Mouse (Mus musculus) MEL (cell line): ENCODE results near the gene Icos. TPM values are rescaled to one million over a fixed set of nuclear protein-coding genes. Genes with fewer than 3 reads are reported as not detected.

Experiments used
- DNase-seq: peaks from one replicate; pipeline ENCODE4 v3.0.0; 2011; ENCODE audit warnings: low read depth, low spot score
- H3K27ac ChIP-seq: 2 replicates; pipeline ENCODE4 v1.5.1; 2012; ENCODE audit warnings: low read depth, mild to moderate bottlenecking, control low read depth, low read length, moderate library complexity; ENCODE audit not compliant: control insufficient read depth
- H3K27me3 ChIP-seq, 2 experiments: fragments of 150-350 bp in 1 of 2; sonication (generic) in 1 of 2; 2 replicates each; pipeline ENCODE4 v1.6.1; 2012; ENCODE audit warnings: low read length in 2 of 2, mild to moderate bottlenecking in 2 of 2, improper control_type of control experiment in 1 of 2, moderate library complexity in 1 of 2; ENCODE audit not compliant: insufficient read depth in 2 of 2, control insufficient read depth in 1 of 2
- H3K36me3 ChIP-seq, 2 experiments: 2 replicates each; pipeline ENCODE4 v1.6.1; 2012 to 2014; ENCODE audit warnings: low read length in 2 of 2, improper control_type of control experiment in 1 of 2, inconsistent platforms in 1 of 2, mild to moderate bottlenecking in 1 of 2; ENCODE audit not compliant: insufficient read depth in 2 of 2, control insufficient read depth in 1 of 2
- H3K4me1 ChIP-seq, 2 experiments: fragments of 150-350 bp in 1 of 2; sonication (generic) in 1 of 2; 2 replicates each; pipeline ENCODE4 v1.6.1; 2012; ENCODE audit warnings: low read length in 2 of 2, improper control_type of control experiment in 1 of 2, mild to moderate bottlenecking in 1 of 2; ENCODE audit not compliant: insufficient read depth in 2 of 2, control insufficient read depth in 1 of 2
- H3K4me3 ChIP-seq, 2 experiments: fragments of 150-350 bp in 1 of 2; sonication (generic) in 1 of 2; 2 replicates each; pipeline ENCODE4 v1.5.1; 2012; ENCODE audit warnings: low read depth in 2 of 2, low read length in 2 of 2, mild to moderate bottlenecking in 2 of 2, moderate library complexity in 2 of 2, control low read depth in 1 of 2, improper control_type of control experiment in 1 of 2; ENCODE audit not compliant: control insufficient read depth in 1 of 2, insufficient read depth in 1 of 2
- H3K79me2 ChIP-seq: 2 replicates; pipeline ENCODE4 v1.6.1; 2012; ENCODE audit warnings: mild to moderate bottlenecking, low read length, moderate library complexity; ENCODE audit not compliant: control insufficient read depth, poor library complexity, insufficient read depth
- H3K9ac ChIP-seq: 2 replicates; pipeline ENCODE4 v1.6.1; 2012; ENCODE audit warnings: low read depth, mild to moderate bottlenecking, control low read depth, low read length, moderate library complexity; ENCODE audit not compliant: control insufficient read depth, poor library complexity, severe bottlenecking
- H3K9me3 ChIP-seq: fragments of 150-350 bp; sonication (generic); replicated peaks from 2 replicates; pipeline ENCODE4 v1.6.1; 2012; ENCODE audit warnings: mild to moderate bottlenecking, low read length, improper control_type of control experiment, moderate library complexity; ENCODE audit not compliant: insufficient read depth
- BHLHE40 ChIP-seq: IDR thresholded peaks from 2 replicates; pipeline ENCODE4 v1.6.1; 2012; ENCODE audit warnings: low read depth, mild to moderate bottlenecking, inconsistent platforms, low read length, improper control_type of control experiment, borderline replicate concordance
- E2F4 ChIP-seq: IDR thresholded peaks from 2 replicates; pipeline ENCODE4 v1.6.1; 2011; ENCODE audit warnings: low read depth, low read length, improper control_type of control experiment, borderline replicate concordance
- ELF1 ChIP-seq: IDR thresholded peaks from 2 replicates; pipeline ENCODE4 v1.6.1; 2014; ENCODE audit warnings: low read depth, mild to moderate bottlenecking, inconsistent platforms, low read length, improper control_type of control experiment, moderate library complexity
- ETS1 ChIP-seq: IDR thresholded peaks from 2 replicates; pipeline ENCODE4 v1.6.1; 2012; ENCODE audit warnings: low read depth, mild to moderate bottlenecking, inconsistent platforms, low read length, improper control_type of control experiment, moderate library complexity
- HCFC1 ChIP-seq: IDR thresholded peaks from 2 replicates; pipeline ENCODE4 v1.6.1; 2012; ENCODE audit warnings: low read depth, mild to moderate bottlenecking, inconsistent platforms, low read length, improper control_type of control experiment, moderate library complexity
- MAFK ChIP-seq: IDR thresholded peaks from 2 replicates; pipeline ENCODE4 v1.6.1; 2011; ENCODE audit warnings: low read depth, mild to moderate bottlenecking, low read length, improper control_type of control experiment, borderline replicate concordance
- MAX ChIP-seq: IDR thresholded peaks from 2 replicates; pipeline ENCODE4 v1.6.1; 2011; ENCODE audit warnings: low read length, improper control_type of control experiment
- MEF2A ChIP-seq: IDR thresholded peaks from 2 replicates; pipeline ENCODE4 v1.6.1; 2014; ENCODE audit warnings: low read depth, mild to moderate bottlenecking, inconsistent platforms, low read length, improper control_type of control experiment; ENCODE audit not compliant: poor library complexity, insufficient replicate concordance, severe bottlenecking; ENCODE audit errors: extremely low read depth
- MYC ChIP-seq: IDR thresholded peaks from 2 replicates; pipeline ENCODE4 v1.6.1; 2011; ENCODE audit warnings: low read depth, mild to moderate bottlenecking, low read length, improper control_type of control experiment, moderate library complexity
- POLR2A ChIP-seq, 2 experiments: IDR thresholded peaks; 2 replicates each; pipeline ENCODE4 v1.6.1; 2011 to 2012; ENCODE audit warnings: low read length in 2 of 2, mild to moderate bottlenecking in 2 of 2, control low read depth in 1 of 2, improper control_type of control experiment in 1 of 2, low read depth in 1 of 2, moderate library complexity in 1 of 2; ENCODE audit not compliant: control insufficient read depth in 1 of 2, insufficient read depth in 1 of 2, poor library complexity in 1 of 2
- POLR2AphosphoS5 ChIP-seq: IDR thresholded peaks from 2 replicates; pipeline ENCODE4 v1.6.1; 2012; ENCODE audit warnings: low read depth, borderline replicate concordance, mild to moderate bottlenecking, inconsistent platforms, low read length, moderate library complexity, mixed read lengths
- RAD21 ChIP-seq: IDR thresholded peaks from 2 replicates; pipeline ENCODE4 v1.6.1; 2011; ENCODE audit warnings: mild to moderate bottlenecking, low read depth, low read length, improper control_type of control experiment
- USF1 ChIP-seq: IDR thresholded peaks from 2 replicates; pipeline ENCODE4 v1.6.1; 2014; ENCODE audit warnings: low read depth, mild to moderate bottlenecking, inconsistent platforms, low read length, improper control_type of control experiment, moderate library complexity
- USF2 ChIP-seq, 2 experiments: IDR thresholded peaks; 2 replicates each; pipeline ENCODE4 v1.6.1; 2011 to 2012; ENCODE audit warnings: improper control_type of control experiment in 2 of 2, low read length in 2 of 2, borderline replicate concordance in 1 of 2, inconsistent platforms in 1 of 2, low read depth in 1 of 2, mild to moderate bottlenecking in 1 of 2; ENCODE audit not compliant: insufficient read depth in 1 of 2
- ZKSCAN1 ChIP-seq: IDR thresholded peaks from 2 replicates; pipeline ENCODE4 v1.6.1; 2012; ENCODE audit warnings: low read depth, mild to moderate bottlenecking, inconsistent platforms, low read length, improper control_type of control experiment, moderate library complexity
- ZMIZ1 ChIP-seq: IDR thresholded peaks from 2 replicates; pipeline ENCODE4 v1.6.1; 2012; ENCODE audit warnings: low read depth, mild to moderate bottlenecking, inconsistent platforms, low read length, improper control_type of control experiment, moderate library complexity
- ZNF384 ChIP-seq: IDR thresholded peaks from 2 replicates; pipeline ENCODE4 v1.6.1; 2012; ENCODE audit warnings: low read depth, mild to moderate bottlenecking, inconsistent platforms, low read length, improper control_type of control experiment
- polyA plus RNA-seq, 2 experiments: library from polyadenylated mRNA; stranded (reverse) in 1 of 2; unstranded in 1 of 2; fragments of >175 nt in 1 of 2; fragments of >200 nt in 1 of 2; gene quantifications; 2 replicates each; pipeline versions ENCODE4 v1.2.1 to v1.2.4; 2012; ENCODE audit warnings: low replicate concordance in 2 of 2, low read depth in 1 of 2; ENCODE audit not compliant: insufficient read length in 2 of 2, insufficient read depth in 1 of 2, missing spikeins in 1 of 2
- total RNA-seq: library from RNA; depleted of rRNA; stranded (reverse); fragments of 300-350 nt; gene quantifications from 2 replicates; pipeline ENCODE4 v1.2.3, GENCODE M21; 2012

Gene Icos
- total and polyA plus RNA-seq, 3 experiments: not detected

DNA sequence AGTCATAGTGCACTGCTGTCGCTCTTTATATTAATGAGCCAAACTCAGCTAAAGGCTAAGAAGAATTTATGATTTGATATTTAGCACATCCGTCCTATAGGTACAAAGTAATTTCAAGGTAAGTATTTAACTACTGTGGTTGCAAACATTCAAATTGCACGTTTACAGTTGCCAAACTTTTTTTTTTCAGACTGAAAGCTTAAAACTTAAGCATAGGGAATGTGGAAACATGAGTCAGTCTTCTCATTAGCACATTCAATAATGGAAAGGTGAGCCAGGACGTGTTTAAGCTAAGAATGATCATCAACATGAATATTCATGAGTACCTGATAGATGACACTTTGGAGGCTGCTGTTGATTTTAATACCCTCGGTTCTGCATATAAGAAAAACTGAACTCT lies 11.4 kb downstream of the Icos start:
- Histone ChIP-seq H3K4me3 (no peak overlapping the region), H3K27me3 (no peaks in the 10 kb centered on the region), H3K9me3 (no peaks in the 10 kb centered on the region), H3K27ac (no peak overlapping the region), H3K9ac (no peak overlapping the region), H3K36me3 (no peaks in the 10 kb centered on the region), H3K4me1 (no peaks in the 10 kb centered on the region), H3K79me2 (no peaks in the 10 kb centered on the region)
- DNase-seq: no peak
- TF ChIP-seq MYC (no peak), ELF1 (no peak), RAD21 (no peak), MEF2A (no peak), ZNF384 (no peak), ZMIZ1 (no peak)

DNA sequence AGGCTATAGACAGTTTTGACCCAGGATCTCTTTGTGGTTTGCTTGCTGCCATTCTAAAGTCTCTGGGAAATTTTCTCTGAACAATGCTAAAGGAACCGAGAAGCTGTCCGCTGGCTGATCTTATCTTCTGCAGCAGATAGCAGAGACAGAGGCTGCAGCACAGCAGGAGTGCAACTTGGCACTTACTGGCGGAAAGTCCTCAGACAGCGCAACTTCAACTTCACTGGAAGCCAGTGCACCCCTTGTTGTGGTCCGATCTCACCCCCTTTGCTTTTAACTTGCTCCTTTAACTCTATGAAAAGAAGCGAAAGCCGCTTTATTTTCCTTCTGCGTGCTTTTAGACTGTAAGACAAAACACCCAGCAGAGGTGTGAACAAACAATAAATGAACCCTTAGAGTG lies 12.6 kb downstream of the Icos start:
- no peaks in the 10 kb centered on the region for H3K79me2 ChIP-seq
- no peak overlapping the region for H3K27ac ChIP-seq
- H3K9ac ChIP-seq: no peak overlapping the region
- TF ChIP-seq POLR2AphosphoS5 (no peak), HCFC1 (no peak), USF1 (no peak), ETS1 (no peak), USF2 (IDR thresholded peaks at IDR 0.05; ENCODE audit: borderline replicate concordance in 1 of 2, insufficient read depth in 1 of 2, low read depth in 1 of 2, low read length in 2 of 2) (no peak), ELF1 (no peak), ZKSCAN1 (no peak), MAX (no peak)
- H3K27me3 ChIP-seq: no peaks in the 10 kb centered on the region
- no peaks in the 10 kb centered on the region for H3K4me1 ChIP-seq
- no peaks in the 10 kb centered on the region for H3K9me3 ChIP-seq
- no peak overlapping the region for H3K4me3 ChIP-seq
- no peak for DNase-seq
- no peaks in the 10 kb centered on the region for H3K36me3 ChIP-seq

DNA sequence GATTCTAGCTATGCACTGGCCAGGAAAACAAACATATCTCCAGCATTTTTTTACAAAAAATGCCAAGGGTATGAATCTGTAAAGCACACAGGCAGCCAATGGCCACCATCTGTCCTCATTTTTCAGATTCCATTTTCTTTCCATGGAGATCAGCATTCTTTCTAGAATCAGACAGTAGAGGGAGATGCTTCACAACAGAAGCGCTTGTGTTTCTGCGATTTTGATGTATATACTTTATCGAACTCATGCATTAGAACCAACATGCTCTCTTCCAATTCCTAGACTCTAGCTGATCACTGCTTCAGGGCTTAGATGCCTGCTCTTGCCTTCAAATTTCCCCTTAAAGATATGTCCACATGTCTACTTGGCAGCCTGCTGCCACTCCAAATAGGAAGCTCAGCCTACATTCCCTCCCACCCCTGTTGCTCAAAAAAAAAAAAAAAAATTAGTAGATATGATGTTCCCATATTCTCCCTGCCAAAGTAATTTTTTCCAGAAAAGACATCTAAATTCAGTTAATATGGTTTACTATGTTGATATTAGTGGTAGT lies 20.4 kb downstream of the Icos start:
- no peaks in the 10 kb centered on the region for H3K36me3 ChIP-seq
- H3K9me3 ChIP-seq: no peaks in the 10 kb centered on the region
- no peaks in the 10 kb centered on the region for H3K4me1 ChIP-seq

More for the DNA sequence above, 20.4 kb downstream of the Icos start:
- no peaks in the 10 kb centered on the region for H3K27me3 ChIP-seq
- no peak for DNase-seq
- TF ChIP-seq POLR2A (IDR thresholded peaks at IDR 0.05; ENCODE audit: control insufficient read depth in 1 of 2, insufficient read depth in 1 of 2, low read depth in 1 of 2, low read length in 2 of 2, poor library complexity in 1 of 2) (no peak), BHLHE40 (no peak), E2F4 (no peak), MYC (no peak), ZKSCAN1 (no peak), MAFK (no peak)
- TF ChIP-seq, all 39 proteins: peak for 0
- Histone ChIP-seq H3K79me2 (no peaks in the 10 kb centered on the region), H3K9ac (no peak overlapping the region), H3K27ac (no peak overlapping the region), H3K4me3 (no peak overlapping the region)
